Mouse (Mus musculus) midbrain, embryonic 14.5 days (tissue): ENCODE measurements at regions not wholly inside any gene's neighbourhood (a gene's known extent, or its start where the extent isn't known, plus 50 kb on each side); places are given as distances from the start of the nearest gene placed in this dataset.

Source experiments
- ATAC-seq: fragments of 200-750 bp; cut with Nextera tagmentation; 2 replicates; pipeline ENCODE4 v1.8.0; 2017; ENCODE audit warnings: moderate number of reproducible peaks, moderate library complexity; ENCODE audit not compliant: low FRiP score, low TSS enrichment
- DNase-seq: peaks from one replicate; pipeline ENCODE4 v3.0.0-alpha.2; 2015
- H3K27ac ChIP-seq: fragments of 300-500 bp; sonication (generic); replicated peaks from 2 replicates; pipeline ENCODE4 v1.5.1; 2014; ENCODE audit warnings: mild to moderate bottlenecking, low read depth, low read length, moderate library complexity
- H3K27me3 ChIP-seq: fragments of 300-500 bp; sonication (generic); 2 replicates; pipeline ENCODE4 v1.6.1; 2014; ENCODE audit warnings: low read length, control low read depth, mixed read lengths; ENCODE audit not compliant: control insufficient read depth, insufficient read depth
- H3K36me3 ChIP-seq: fragments of 300-500 bp; sonication (generic); 2 replicates; pipeline ENCODE4 v1.6.1; 2014; ENCODE audit warnings: low read length, control low read depth; ENCODE audit not compliant: control insufficient read depth, insufficient read depth
- H3K4me1 ChIP-seq: fragments of 300-500 bp; sonication (generic); 2 replicates; pipeline ENCODE4 v1.6.1; 2014; ENCODE audit warnings: mild to moderate bottlenecking, antibody characterized with exemption, low read length, control low read depth; ENCODE audit not compliant: control insufficient read depth, insufficient read depth
- H3K4me2 ChIP-seq: fragments of 300-500 bp; sonication (generic); 2 replicates; pipeline ENCODE4 v1.6.1; 2014; ENCODE audit warnings: mild to moderate bottlenecking, low read length, moderate library complexity
- H3K4me3 ChIP-seq: fragments of 300-500 bp; sonication (generic); replicated peaks from 2 replicates; pipeline ENCODE4 v1.5.1; 2014; ENCODE audit warnings: low read depth, low read length
- H3K9ac ChIP-seq: fragments of 300-500 bp; sonication (generic); replicated peaks from 2 replicates; pipeline ENCODE4 v1.6.1; 2014; ENCODE audit warnings: mild to moderate bottlenecking, low read length, moderate library complexity
- H3K9me3 ChIP-seq: fragments of 300-500 bp; sonication (generic); 2 replicates; pipeline ENCODE4 v1.6.1; 2016; ENCODE audit warnings: low read length, control low read depth, mixed read lengths; ENCODE audit not compliant: control insufficient read depth
- WGBS: fragments of 180-500 bp; shearing (Covaris S2); extraction: QIAGEN DNeasy Blood & Tissue Kit; methylation state at CpG from one replicate; pipeline ENCODE4 v1.1.7; 2014; 5-methylcytosine and 5-hydroxymethylcytosine counted together

DNA sequence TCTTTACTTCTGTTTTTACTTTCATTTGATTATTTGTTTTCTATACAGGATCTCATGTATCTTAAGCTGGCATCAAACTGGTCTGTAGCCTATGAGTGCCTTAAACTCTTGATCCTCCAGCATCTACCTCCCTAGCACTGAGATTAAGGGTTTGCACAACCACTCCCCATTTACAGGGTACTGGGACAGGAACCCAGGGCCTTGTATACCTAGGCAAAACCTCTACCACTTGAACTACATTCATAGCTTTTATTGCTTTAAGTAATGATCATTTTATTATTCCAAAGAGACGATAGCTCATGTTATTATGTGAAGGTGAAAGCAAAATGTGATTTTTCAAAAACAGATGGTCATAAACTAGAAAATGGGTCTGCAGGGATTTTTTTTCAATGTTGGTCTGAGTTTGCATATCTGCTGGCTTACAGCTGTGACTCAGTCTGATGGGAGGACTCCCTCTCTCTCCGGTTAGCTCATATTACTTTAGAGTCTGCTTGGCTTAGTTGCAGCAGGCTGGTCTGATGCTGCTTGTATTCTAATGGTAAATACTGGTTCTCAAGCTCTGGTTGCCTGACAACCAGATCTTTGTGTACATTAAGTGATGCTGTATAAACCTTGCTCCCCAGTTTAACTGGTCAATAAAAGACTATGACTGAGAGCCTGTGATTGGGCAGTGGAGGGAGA lies 735.5 kb downstream of the Tmem132b start:
- Histone ChIP-seq H3K36me3 (no peaks in the 10 kb centered on the region), H3K9me3 (no peaks in the 10 kb centered on the region), H3K27me3 (no peaks in the 10 kb centered on the region), H3K27ac (no peak overlapping the region), H3K4me3 (no peak overlapping the region), H3K9ac (no peak overlapping the region), H3K4me1 (no peaks in the 10 kb centered on the region), H3K4me2 (no peak overlapping the region)
- DNase-seq (no peak), ATAC-seq (no peak)
- WGBS, result 78% methylated on average over 2 of the region's 2 CpGs

DNA sequence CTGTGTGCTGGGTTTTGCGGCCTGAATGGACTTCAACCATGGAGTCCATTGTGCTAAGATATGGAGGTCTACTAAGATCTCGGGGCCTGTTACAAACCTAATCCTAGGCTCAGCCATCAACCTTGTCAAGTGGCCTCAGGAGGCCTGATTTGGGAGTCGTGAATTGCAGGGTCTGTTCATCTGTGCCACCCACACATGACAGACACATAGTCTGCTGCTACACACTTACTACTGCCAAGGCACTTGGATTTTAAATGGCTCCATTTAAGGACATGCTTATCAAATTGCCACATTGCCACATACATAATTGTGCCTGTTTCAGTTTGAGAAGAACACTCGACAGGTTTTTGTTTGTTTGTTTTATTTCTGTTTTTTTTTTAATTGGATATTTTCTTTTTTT lies 737.0 kb downstream of the Tmem132b start:
- no peaks in the 10 kb centered on the region for H3K9me3 ChIP-seq
- no peak overlapping the region for H3K4me3 ChIP-seq
- ATAC-seq (no peak), DNase-seq (no peak)
- WGBS, result 72% methylated on average over 4 of the region's 4 CpGs
- H3K27ac ChIP-seq, result no peak overlapping the region
- no peaks in the 10 kb centered on the region for H3K27me3 ChIP-seq
- H3K9ac ChIP-seq, result no peak overlapping the region
- H3K36me3 ChIP-seq, result no peaks in the 10 kb centered on the region
- H3K4me2 ChIP-seq, result no peak overlapping the region
- H3K4me1 ChIP-seq, result no peaks in the 10 kb centered on the region

DNA sequence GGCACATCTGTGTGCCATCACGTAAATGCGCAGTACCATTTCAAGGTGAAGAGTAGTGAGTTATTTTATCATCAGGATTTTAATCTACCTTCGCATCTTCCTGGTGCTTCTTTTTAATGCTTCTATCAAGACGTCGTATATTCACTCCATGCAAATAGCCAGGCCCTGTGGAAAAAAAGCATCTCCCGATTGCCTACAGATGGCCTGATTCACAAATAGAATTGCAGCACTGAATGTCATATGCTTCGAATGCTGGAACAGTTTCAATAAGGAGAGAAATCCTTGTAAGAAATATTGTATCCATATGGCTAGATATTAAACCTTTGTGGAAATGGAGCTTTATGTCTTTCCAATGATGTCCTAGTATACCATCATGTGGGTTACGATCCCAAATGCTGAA lies 742.7 kb downstream of the Tmem132b start:
- H3K4me3 ChIP-seq, result no peak overlapping the region
- ATAC-seq (no peak), DNase-seq (no peak)
- no peak overlapping the region for H3K9ac ChIP-seq
- H3K36me3 ChIP-seq, result no peaks in the 10 kb centered on the region
- H3K4me2 ChIP-seq, result no peak overlapping the region
- H3K27me3 ChIP-seq, result no peaks in the 10 kb centered on the region
- no peak overlapping the region for H3K27ac ChIP-seq
- no peaks in the 10 kb centered on the region for H3K9me3 ChIP-seq
- WGBS, result 94% methylated on average over 8 of the region's 8 CpGs
- H3K4me1 ChIP-seq, result no peaks in the 10 kb centered on the region

DNA sequence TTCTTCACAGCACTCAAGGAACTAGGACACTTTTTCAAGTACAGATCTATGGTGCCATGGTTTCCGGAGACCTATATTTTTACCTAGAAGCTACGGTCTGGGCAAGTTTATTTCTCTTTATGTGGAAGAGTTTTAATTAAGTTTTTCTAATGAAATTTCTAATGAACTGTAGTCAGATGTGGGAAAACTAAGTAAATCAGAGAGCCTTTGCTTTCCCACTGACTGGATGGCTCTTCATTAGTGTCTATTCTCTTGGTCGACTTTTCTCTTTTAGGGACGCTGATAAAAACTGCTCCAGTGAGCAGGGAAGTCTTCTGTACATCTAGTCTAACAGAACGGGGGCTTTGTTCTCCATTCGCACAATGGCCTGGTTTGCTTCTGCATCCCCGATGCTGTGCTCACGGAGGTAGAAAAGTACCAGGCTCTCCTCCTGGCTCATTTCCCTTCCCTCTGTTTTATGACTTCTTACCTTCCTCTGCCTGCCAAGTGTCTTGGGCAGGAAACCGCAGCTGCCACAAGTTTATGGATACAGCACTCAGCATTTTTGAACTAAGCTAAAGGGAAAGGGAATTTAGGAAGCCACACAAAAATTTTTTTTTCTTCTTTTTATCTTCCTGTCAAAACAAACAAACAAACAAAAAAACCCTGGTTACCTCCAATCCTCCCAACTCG lies 749.6 kb downstream of the Tmem132b start:
- no peaks in the 10 kb centered on the region for H3K4me1 ChIP-seq
- no peak overlapping the region for H3K9ac ChIP-seq
- no peak overlapping the region for H3K27ac ChIP-seq
- no peak for ATAC-seq
- H3K4me3 ChIP-seq, result no peak overlapping the region
- H3K4me2 ChIP-seq, result no peak overlapping the region
- no peaks in the 10 kb centered on the region for H3K36me3 ChIP-seq
- 22% methylated on average over 10 of the region's 10 CpGs for WGBS
- H3K9me3 ChIP-seq, result no peaks in the 10 kb centered on the region
- H3K27me3 ChIP-seq, result no peaks in the 10 kb centered on the region
- peak; percentile 9 for DNase-seq

DNA sequence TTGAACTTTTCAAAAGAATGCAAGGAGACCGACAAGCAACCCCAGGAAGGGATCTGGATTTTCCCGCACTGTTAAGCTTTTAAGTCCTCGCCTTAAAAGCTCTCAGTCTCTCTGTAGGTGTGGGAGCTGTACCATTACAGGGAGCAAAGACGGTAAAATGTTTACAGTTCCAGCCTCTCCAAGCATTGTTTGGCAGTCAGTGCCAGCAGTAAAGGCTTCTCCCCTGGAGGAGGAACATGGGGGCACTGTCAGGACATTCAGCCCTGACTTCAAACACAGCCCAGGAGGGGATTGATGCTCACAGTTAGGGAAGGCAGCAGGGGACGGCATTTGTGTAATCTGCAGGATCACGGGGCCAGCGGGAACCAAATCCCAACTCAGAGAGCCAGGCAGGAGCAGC lies 750.2 kb downstream of the Tmem132b start:
- no peak overlapping the region for H3K4me3 ChIP-seq
- DNase-seq, result peak; percentile 26
- no peaks in the 10 kb centered on the region for H3K4me1 ChIP-seq
- H3K4me2 ChIP-seq, result 0 out of 2 replicates have a peak overlapping the region, but pooled peaks have one; percentile 3
- H3K9me3 ChIP-seq, result no peaks in the 10 kb centered on the region
- H3K36me3 ChIP-seq, result no peaks in the 10 kb centered on the region
- H3K27me3 ChIP-seq, result no peaks in the 10 kb centered on the region
- no peak for ATAC-seq
- H3K9ac ChIP-seq, result no peak overlapping the region
- 2% methylated on average over 7 of the region's 7 CpGs for WGBS
- no peak overlapping the region for H3K27ac ChIP-seq

DNA sequence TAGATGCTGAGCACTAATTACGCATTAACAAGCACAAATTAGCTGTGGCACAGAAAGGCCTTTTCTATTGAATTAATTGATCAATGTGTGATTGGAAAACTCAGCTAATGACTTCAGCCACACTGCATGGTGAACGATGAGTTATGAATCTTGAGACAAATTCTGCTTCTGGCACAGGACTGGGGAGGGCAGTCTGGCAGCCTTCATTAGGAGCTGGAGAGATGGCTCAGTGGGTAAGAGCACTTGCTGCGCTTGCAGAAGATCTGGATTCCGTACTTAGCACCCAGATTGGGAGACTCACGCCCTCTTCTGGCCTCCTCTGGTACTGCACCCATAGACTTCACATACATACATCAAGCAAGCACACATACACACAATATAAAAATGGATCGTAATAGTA lies 793.3 kb downstream of the Tmem132b start:
- H3K36me3 ChIP-seq, result no peaks in the 10 kb centered on the region
- ATAC-seq (no peak), DNase-seq (peak; percentile 22)
- no peaks in the 10 kb centered on the region for H3K27me3 ChIP-seq
- H3K9ac ChIP-seq, result no peak overlapping the region
- WGBS, result 74% methylated on average over 6 of the region's 6 CpGs
- no peaks in the 10 kb centered on the region for H3K9me3 ChIP-seq
- no peaks in the 10 kb centered on the region for H3K4me1 ChIP-seq
- H3K4me3 ChIP-seq, result no peak overlapping the region
- no peak overlapping the region for H3K27ac ChIP-seq
- H3K4me2 ChIP-seq, result no peak overlapping the region

DNA sequence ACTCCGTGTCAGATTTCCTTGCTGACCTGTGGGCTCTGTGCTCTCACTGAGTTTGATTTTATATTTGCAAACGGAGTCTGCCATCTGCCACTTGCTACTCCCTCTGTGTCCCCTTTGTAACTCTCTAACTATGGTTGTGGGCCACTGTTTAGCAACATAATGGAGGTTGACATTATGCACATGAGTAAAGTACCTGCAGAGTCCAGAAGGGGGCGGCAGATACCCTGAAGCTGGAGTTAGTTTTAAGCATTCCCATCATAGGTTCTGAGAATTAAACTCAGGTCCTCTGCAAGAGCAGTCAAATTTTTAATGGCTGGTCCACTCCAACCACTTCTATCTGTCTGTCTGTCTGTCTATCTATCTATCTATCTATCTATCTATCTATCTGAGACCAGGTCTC lies 796.7 kb downstream of the Tmem132b start:
- H3K27me3 ChIP-seq, result no peaks in the 10 kb centered on the region
- DNase-seq (peak; percentile 16), ATAC-seq (no peak)
- 38% methylated on average over 3 of the region's 3 CpGs for WGBS
- no peak overlapping the region for H3K9ac ChIP-seq
- H3K36me3 ChIP-seq, result no peaks in the 10 kb centered on the region
- no peaks in the 10 kb centered on the region for H3K4me1 ChIP-seq
- no peak overlapping the region for H3K4me3 ChIP-seq
- no peak overlapping the region for H3K4me2 ChIP-seq
- H3K9me3 ChIP-seq, result no peaks in the 10 kb centered on the region
- H3K27ac ChIP-seq, result no peak overlapping the region

DNA sequence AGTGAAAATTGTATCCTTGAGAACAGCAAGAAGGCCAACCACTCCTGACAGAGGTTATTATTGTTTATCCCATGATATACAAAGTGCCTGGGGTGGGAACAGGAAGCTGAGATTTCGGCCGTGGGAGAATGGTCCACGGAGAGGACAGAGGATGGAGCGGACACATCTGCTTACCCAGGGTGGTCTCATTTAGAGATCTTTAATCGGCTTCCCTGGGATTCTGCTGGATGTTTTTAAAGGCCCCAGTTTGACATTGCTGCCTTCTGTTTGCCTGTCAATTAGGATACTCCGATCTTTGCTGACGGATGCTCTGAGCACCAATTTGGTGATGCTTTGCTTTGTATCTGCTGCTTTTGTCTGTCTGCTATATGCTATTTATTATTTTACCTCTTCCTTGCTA lies 803.5 kb downstream of the Tmem132b start:
- H3K4me2 ChIP-seq, result no peak overlapping the region
- no peaks in the 10 kb centered on the region for H3K27me3 ChIP-seq
- ATAC-seq (no peak), DNase-seq (peak; percentile 43)
- no peak overlapping the region for H3K9ac ChIP-seq
- WGBS, result 19% methylated on average over 7 of the region's 7 CpGs
- no peaks in the 10 kb centered on the region for H3K9me3 ChIP-seq
- no peak overlapping the region for H3K4me3 ChIP-seq
- H3K4me1 ChIP-seq, result peaks cover 13% of the 10 kb centered on the region
- no peaks in the 10 kb centered on the region for H3K36me3 ChIP-seq
- peak overlapping the region; percentile 70 for H3K27ac ChIP-seq
